Mouse (Mus musculus): ENCODE measurements at regions not wholly inside any gene's neighbourhood (a gene's known extent, or its start where the extent isn't known, plus 50 kb on each side); places are given as distances from the start of the nearest gene placed in this dataset.

DNA sequence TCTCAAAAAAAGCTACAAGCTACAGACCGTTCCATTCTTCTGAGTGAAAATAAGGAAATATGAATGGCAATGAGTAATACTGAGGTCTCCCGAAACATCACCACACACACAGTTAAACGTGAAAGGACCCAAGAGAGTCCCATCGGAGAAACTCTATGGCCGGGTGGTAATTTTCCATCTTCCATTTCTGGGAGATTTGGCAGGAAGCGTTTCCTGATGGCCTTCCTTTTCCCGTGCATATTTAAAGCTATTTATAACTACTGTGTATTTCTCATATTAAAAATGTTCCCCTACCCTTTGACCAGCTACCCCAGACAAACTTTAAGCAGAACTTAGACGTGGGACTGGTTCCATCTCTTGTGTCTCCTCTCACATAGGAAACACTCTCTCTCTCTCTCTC lies 50.7 kb upstream of the Zdhhc17 start:
- TF ChIP-seq CTCF (IDR thresholded peaks at IDR 0.05; ENCODE audit: borderline replicate concordance, insufficient read depth, low read depth, low read length) (no peak), POLR2A (IDR thresholded peaks at IDR 0.05; ENCODE audit: borderline replicate concordance, insufficient read depth, low read length) (no peak)

Data from cerebellum, adult 2 months (tissue).